Mouse (Mus musculus): ENCODE data around the gene Syt17.
"Not testable (repeated sequence)": the region's sequence is repeated elsewhere in the genome, so short reads cannot be mapped to it uniquely, and the experiment has no call there.

Syt17 gene

DNA sequence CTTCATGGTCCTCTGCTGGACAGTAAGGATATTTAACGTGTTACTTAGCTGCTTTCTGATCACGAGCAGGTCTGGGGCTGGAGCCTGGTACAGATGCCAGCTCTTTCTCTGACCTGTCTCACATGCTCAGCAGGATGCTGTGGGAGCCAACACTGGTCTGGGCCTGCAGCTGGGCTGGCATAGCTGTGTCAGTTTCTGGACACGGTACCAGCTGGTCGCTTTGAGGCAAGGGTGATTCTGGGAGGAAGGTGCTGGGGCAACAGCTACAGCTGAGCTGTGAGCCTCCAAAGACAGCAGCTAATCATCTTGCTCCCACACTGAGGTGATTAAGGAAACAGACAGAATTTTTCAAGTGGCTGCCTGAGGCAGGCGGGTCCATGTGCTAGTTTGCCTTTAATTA is 46.1 kb downstream of the Syt17 start:
- in situ Hi-C loops (cut with MboI; ENCODE audit: unreplicated experiment in 2 of 2) = no loop called here

DNA sequence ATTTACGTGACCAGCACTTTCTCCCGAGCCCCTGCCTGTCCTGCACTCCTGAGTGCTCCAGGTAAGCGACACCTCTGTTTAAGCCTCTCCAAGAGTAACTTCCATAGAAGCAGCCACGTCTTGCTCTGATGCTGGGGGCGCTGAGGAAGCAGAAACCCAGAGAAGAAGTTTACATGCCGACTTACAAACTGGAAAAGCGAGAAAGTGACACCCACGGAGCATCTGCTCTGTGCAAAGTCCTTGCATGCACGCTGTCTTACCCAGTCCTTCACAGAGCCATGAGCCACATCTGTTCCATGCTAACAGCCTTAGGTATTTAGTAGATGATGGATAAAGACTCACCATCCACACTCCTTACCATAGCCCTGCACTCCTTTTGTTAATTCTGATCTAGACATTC is 48.3 kb downstream of the Syt17 start:
- in situ Hi-C loops (cut with MboI; ENCODE audit: unreplicated experiment in 2 of 2) = no loop called here

- in situ Hi-C loops (cut with MboI; ENCODE audit: unreplicated experiment in 2 of 2) = no loop called here
Observed at GRCm38 (mm10) chr7:118390705-118391104, 57.3 kb downstream of the Syt17 start.

GRCm38 (mm10) chr7:118380996-118381395 is 67.0 kb downstream of the Syt17 start:
- in situ Hi-C loops (cut with MboI; ENCODE audit: unreplicated experiment in 2 of 2) = no loop called here

GRCm38 (mm10) chr7:118380056-118380455 is 68.0 kb downstream of the Syt17 start:
- in situ Hi-C loops (cut with MboI; ENCODE audit: unreplicated experiment in 2 of 2) = no loop called here

GRCm38 (mm10) chr7:118376590-118376989 is 71.4 kb downstream of the Syt17 start:
- in situ Hi-C loops (cut with MboI; ENCODE audit: unreplicated experiment in 2 of 2) = no loop called here

DNA sequence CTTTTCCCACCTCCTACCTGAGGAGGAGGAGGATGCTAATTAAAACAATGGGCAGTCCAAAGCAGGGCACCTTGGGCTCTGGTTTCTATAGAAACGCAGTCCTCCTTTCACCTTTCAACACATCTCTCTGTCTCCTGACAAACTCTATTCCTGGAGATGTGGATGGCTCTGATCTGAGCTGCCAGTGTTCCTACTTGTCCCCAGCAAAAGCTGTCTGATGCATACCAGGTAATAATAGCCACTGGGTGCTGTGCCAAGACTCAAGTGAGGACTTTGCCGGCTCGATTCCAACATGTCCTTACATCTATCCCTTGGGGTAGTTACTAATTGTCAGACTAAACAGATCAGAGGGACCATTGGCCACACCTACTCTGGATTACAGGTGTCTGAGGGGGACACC is 72.7 kb downstream of the Syt17 start:
- in situ Hi-C loops (cut with MboI; ENCODE audit: unreplicated experiment in 2 of 2) = no loop called here

DNA sequence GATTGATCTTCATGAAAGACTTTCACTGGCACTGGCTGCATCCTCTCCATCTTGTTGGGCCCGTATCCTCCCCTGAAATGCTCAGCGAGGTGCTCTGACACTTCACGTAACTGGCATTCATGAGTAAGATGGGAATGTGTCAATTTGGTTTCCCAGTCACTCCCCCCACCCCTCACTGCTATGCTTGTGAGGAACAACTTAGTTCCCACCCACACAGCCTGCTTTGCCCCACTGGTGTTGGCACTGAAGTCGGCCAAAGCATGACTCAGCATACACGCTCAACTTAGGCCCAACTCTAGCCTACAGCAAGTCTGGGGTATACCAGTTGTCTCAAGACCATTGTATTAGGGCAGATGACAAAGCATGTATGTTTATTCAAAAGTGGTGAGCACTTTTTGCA is 76.7 kb downstream of the Syt17 start:
- in situ Hi-C loops (cut with MboI; ENCODE audit: unreplicated experiment in 2 of 2) = no loop called here

DNA sequence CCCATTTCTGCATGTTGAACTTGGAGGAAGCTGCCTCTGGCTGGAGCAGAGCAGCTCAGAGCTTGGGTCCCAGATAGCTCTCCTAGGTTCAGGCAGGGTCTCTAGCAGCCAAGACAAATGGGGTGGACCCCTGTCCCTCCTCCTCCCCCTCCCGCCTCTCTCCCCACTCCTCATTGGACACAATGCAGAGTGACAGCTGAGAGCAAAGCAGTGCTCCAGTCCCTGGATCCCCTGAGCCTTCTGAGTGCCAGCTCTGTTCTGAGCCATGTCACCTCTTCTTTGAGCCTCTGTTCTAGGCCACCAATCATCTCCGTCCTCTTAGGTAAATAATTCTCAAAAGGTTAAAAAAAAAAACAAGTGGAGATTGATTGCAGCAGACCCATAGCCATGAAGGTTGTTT is 78.3 kb downstream of the Syt17 start:
- in situ Hi-C loops (cut with MboI; ENCODE audit: unreplicated experiment in 2 of 2) = no loop called here

DNA sequence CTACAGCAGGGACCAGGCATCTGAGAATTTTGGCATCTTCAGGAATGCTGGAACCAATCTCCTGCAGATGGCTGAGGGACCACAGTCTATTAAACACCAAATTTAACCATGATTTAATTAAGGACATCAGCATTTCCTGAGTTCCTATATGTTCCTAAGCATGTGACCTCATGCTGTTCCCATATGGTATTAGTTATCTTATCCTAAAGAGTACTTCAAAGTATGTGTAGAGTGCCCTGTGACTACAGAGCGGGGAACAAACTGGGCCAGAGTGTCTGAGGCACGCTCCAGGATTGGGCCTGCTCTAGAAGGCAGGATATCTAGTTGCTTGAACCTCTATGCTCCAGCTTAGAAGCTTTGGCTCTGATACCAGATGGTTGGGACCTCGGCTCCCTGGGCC is 82.1 kb downstream of the Syt17 start:
- in situ Hi-C loops (cut with MboI; ENCODE audit: unreplicated experiment in 2 of 2) = no loop called here

DNA sequence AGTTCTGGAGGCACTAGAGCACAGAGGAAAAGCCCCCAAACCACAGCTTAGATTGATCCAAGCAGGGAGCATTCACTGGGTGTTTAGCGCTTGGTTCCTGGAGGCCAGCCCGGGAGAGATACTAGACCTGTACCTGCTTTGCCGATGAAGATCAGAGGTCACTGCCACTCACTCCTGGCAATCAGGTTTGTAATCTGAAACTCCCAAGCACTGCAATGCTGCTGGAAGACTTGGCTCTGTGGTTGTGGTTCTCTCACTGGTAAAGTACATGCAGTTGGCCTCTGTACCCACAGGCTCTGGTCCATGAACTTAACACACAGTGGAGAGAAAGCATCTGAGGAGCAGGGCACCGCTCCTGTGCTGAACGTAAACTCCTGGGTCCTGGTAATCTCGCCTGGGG is 82.8 kb downstream of the Syt17 start:
- in situ Hi-C loops (cut with MboI; ENCODE audit: unreplicated experiment in 2 of 2) = no loop called here

GRCm38 (mm10) chr7:118364353-118365007 is 83.5 kb downstream of the Syt17 start:
- in situ Hi-C loops (cut with MboI; ENCODE audit: unreplicated experiment in 2 of 2) = no loop called here

DNA sequence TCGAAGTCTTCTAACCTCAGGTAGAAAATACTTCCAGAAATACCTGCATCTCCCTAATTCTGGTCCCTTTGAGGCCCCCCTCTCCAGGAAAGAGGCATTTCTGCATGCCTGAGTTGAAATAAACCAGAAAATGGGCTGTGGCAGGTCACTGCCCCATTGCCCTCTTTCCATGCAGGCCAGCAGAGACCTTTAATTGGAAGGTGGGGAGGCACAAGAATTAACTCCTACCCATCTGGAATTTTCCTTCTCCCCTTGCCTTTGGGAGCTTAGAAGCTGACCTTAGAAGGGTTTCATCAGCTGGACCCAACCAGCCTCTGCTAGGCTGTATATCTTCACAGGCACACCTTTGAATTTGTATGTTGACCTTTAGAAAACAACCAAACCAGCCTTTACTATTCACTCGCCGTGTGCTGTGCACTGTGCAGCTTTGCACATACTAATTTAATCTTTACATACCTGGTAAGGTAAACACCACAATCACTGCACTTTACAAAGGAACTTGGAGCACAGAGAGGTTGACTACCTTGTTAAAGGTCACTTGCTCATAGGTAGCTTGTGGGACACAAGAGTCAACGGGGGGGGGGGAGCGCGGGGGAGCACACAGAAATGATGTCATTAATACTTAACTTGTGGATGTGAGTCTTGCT is 84.3 kb downstream of the Syt17 start:
- in situ Hi-C loops (cut with MboI; ENCODE audit: unreplicated experiment in 2 of 2) = no loop called here

DNA sequence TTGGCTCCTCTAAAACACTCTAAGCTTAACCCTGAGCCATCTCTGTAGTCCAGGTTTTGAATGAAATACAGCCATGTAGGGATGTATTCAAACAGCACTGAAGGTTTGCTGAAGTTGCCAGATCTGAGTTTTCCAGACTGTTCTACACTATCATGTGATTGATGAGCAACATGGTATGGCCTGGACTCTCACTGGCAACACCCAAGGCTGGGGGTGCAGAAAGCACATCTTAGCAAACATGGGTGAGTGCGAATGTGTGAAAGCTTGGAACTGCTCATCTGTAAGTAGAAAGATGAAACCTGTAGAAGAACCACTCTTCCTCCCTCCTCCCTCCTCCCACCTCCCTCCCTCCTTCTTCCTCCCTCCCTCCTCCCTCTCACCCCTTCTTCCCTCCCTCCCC is 85.1 kb downstream of the Syt17 start:
- in situ Hi-C loops (cut with MboI; ENCODE audit: unreplicated experiment in 2 of 2) = no loop called here

DNA sequence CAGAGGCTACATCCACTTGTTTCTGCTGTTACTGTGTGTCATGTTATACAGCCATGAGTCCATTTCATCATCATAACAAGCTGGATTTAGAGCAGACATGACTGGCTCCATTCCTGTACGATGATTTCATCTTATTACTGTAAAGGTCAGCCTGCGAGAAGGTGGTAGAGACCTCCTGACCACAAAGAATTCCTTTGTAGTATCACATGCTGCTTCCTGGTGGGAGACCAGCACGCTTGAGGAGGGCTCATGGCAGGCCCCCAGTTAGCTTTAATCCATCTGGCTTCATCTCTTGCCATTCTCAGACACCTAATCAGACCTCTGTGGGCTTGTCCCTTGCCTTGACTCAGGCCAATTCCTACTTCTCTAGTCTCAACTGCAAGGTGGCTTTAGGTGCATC is 85.8 kb downstream of the Syt17 start:
- in situ Hi-C loops (cut with MboI; ENCODE audit: unreplicated experiment in 2 of 2) = no loop called here

GRCm38 (mm10) chr7:118358977-118359376 is 89.0 kb downstream of the Syt17 start:
- in situ Hi-C loops (cut with MboI; ENCODE audit: unreplicated experiment in 2 of 2) = no loop called here

DNA sequence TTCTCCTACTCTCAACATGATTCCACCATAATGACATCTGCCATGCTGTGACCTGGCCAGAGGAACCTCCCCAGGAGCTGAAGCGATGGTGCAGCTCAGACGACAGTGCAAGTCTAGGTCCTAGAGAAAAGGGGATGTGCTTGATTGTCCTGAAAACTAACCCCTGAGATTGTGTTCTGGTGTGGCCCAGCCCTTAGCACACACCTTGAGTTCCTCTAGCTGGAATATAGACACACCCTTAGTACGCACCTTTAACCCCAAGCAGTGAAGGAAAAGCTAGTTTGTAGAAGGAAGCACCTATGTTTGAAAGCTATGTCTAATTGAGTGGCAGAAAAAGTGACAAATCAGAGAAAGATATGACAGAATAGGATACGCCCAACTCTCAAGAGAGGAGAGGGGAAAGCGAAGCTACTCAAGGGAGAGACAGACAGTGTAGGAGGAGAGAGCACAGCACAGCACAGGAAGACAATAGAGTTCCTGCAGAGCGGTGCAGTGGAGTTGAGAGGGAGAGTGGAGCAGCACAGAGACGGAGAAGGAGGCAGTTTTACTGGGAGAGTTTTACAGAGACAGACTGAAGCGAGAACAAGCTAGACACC is 91.5 kb downstream of the Syt17 start:
- in situ Hi-C loops (cut with MboI; ENCODE audit: unreplicated experiment in 2 of 2) = not testable (repeated sequence)

- in situ Hi-C loops (cut with MboI; ENCODE audit: unreplicated experiment in 2 of 2) = no loop called here
Observed at GRCm38 (mm10) chr7:118350840-118351239, 97.2 kb downstream of the Syt17 start.

GRCm38 (mm10) chr7:118346943-118347342 is 101.1 kb downstream of the Syt17 start:
- in situ Hi-C loops (cut with MboI; ENCODE audit: unreplicated experiment in 2 of 2) = no loop called here

DNA sequence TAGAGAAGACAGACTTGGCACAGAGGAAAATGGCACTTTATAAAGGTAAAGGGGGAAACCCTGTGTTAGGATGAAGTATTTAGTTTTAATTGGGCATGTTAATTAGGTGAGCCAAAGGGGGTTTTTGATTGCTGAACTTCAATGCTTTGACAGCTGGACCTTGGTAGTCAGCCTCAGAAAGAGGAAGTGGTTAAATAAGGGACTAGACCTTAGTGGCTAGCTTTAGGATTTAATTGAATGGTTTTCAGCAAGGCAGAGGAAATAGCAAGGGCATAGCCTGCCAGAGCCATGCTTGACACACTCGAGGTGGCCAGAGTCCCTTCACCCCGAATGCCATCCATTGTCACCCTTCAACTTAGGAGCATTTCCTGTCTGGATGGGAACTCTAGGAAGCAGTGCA is 101.6 kb downstream of the Syt17 start:
- in situ Hi-C loops (cut with MboI; ENCODE audit: unreplicated experiment in 2 of 2) = no loop called here

- in situ Hi-C loops (cut with MboI; ENCODE audit: unreplicated experiment in 2 of 2) = no loop called here
Observed at GRCm38 (mm10) chr7:118345396-118345795, 102.6 kb downstream of the Syt17 start.

DNA sequence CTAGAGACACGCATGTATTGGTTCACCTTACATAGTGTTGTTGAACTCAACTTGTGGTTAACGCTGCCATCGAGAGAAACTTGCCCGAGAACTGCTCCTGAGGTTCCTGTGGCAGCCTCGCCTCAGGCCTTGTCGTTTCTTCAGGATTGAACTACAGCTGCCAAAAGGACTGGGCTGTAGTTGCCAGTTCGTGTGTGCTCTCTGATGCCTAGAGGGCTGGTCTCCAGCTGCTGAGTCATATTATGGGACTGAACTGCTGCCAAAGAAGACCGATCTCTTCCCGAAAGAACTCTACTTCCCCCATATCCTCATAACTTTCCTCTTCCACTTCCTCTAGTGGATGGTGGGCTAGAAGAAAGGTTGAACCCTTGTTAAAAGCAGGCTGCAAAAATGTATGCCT is 103.3 kb downstream of the Syt17 start:
- in situ Hi-C loops (cut with MboI; ENCODE audit: unreplicated experiment in 2 of 2) = no loop called here

Data from v-Abl transformed pro-B cells (cell line).